In the genomic region with DNA sequence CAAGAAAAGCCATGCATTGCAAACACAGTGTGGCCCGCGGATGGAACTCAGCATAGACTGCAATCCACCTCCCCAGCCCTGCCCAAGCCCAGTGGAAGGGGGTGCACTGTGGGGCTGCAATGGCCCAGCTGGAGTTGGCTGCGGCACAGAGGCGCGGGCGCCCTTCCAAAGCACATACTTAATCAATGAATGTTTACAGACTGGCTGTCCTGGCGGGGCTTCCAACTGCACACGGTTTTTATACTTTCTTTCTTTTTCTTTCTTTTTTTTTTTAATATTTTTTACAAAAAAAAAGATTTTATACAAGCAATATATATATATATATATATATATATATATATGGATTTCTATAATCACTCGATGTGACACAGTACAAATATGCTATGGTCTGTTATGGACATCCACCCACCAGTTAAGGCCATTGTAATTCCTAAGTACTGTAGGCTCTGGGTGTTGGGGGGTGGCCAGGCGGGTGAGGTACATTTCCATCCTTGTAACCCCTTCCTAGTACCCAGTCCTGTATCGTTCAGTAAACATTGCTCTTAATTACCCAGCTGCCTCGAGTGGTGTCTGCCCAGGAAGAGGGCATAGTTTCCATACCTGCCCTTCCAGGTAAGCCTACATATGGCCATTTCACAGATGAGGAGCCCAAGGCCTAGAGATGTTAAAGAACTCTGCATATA, we compare ENCODE assay signal across 8 mouse cellular contexts. TPM values are rescaled to one million over a fixed set of nuclear protein-coding genes. Genes with fewer than 3 reads are reported as not detected.
A peak's percentile ranks its signal among the peaks of the same experiment; 100 is the strongest.
DNase-seq lines count a peak whose midpoint lies in the region; ATAC-seq lines count a peak whose summit lies in the region.
"Had no signal": no experiment of that assay in that cellular context is flagged by ENCODE, and none has a peak within 500 bp of the region (broad histone marks: within the 10 kb centered on the region; RNA-seq: fewer than 3 reads in every experiment).

No protein-coding gene starts in this region.

- H3K4me1 ChIP-seq in embryonic facial prominence, embryonic 14.5 days (ENCODE audit: control insufficient read depth, insufficient read depth, low read length): no peaks in the 10 kb centered on the region

- intact Hi-C loops in gastrocnemius, postnatal 36 days (cut with DNase I): loop anchor here (5.0 kb wide), 1 partner anchor 42 kb away; the partner anchor contains the start of gene Jdp2

- 78% methylated on average over 12 of the region's 12 CpGs for WGBS in embryonic facial prominence, embryonic 14.5 days

- H3K4me2 ChIP-seq in embryonic facial prominence, embryonic 14.5 days (ENCODE audit: low read depth, low read length): no peak overlapping the region
- H3K4me2 ChIP-seq: limb, embryonic 15.5 days had no signal

- H3K27me3 ChIP-seq in embryonic facial prominence, embryonic 14.5 days (replicated peaks; ENCODE audit: control insufficient read depth, insufficient read depth, low read length): no peaks in the 10 kb centered on the region
- H3K27me3 ChIP-seq: limb, embryonic 15.5 days had no signal

- peaks cover 18% of the 10 kb centered on the region for H3K36me3 ChIP-seq in embryonic facial prominence, embryonic 14.5 days (ENCODE audit: control insufficient read depth, insufficient read depth, low read length)

- H3K27ac ChIP-seq in embryonic facial prominence, embryonic 14.5 days (replicated peaks; ENCODE audit: low read depth, low read length): no peak overlapping the region
- H3K27ac ChIP-seq: limb, embryonic 15.5 days had no signal

- H3K9ac ChIP-seq in embryonic facial prominence, embryonic 14.5 days (ENCODE audit: low read depth, low read length): no peak overlapping the region
- H3K9ac ChIP-seq: limb, embryonic 15.5 days had no signal

- ATAC-seq in embryonic facial prominence, embryonic 14.5 days (ENCODE audit: low read depth): peak; percentile 51; the same call in 1 of the 2 replicates

- no peaks in the 10 kb centered on the region for H3K9me3 ChIP-seq in embryonic facial prominence, embryonic 14.5 days (ENCODE audit: control insufficient read depth, low read length)
- H3K9me3 ChIP-seq: limb, embryonic 15.5 days had no signal

- no peak overlapping the region for H3K4me3 ChIP-seq in embryonic facial prominence, embryonic 14.5 days (ENCODE audit: low read depth, low read length)
- H3K4me3 ChIP-seq: limb, embryonic 15.5 days had no signal

- peak; percentile 75 for DNase-seq in layer of hippocampus, adult 11-12 months (ENCODE audit: low spot score)
- DNase-seq in layer of hippocampus, adult 9-10 months (ENCODE audit: low spot score): no peak
- peak; percentile 59 for DNase-seq in embryonic facial prominence, embryonic 14.5 days (ENCODE audit: low spot score)
- DNase-seq in gastrocnemius, postnatal 36 days: peak; percentile 53 to 54
- peak; percentile 57 to 65 for DNase-seq in layer of hippocampus, postnatal 10 days (ENCODE audit: low spot score in 2 of 2)
- DNase-seq in right cerebral cortex, postnatal 14 days: peak; percentile 50
- no peak for DNase-seq in thymus, adult 18-20 months

RNA-seq across cellular contexts. Expression of gene Jdp2, which starts 40.6 kb away (rescaled TPM):
- 1.7 and 2.4 TPM in 2 replicates for polyA plus RNA-seq in embryonic facial prominence, embryonic 14.5 days (2014; fragmentation: Nextera tagmentation; extraction: Ambion mirVana)
- 1 to 10 TPM; 4.6 to 4.9 TPM for total RNA-seq in gastrocnemius, postnatal 36 days (2021)
- 10 to 100 TPM; 21.4 to 22.8 TPM for total RNA-seq in layer of hippocampus, postnatal 10 days (2021)

RNA-seq across cellular contexts. Expression of gene Batf, which starts 47.0 kb away (rescaled TPM):
- 7.3 and 8.3 TPM in 2 replicates for polyA plus RNA-seq in embryonic facial prominence, embryonic 14.5 days (2014; fragmentation: Nextera tagmentation; extraction: Ambion mirVana)
- not detected for total RNA-seq in gastrocnemius, postnatal 36 days (2021)
- total RNA-seq in layer of hippocampus, postnatal 10 days (2021): under 1 TPM in 1 of 2 experiments, not detected in 1; 0.96 TPM

Comparison
In these comparisons a context has a peak if more than half of its experiments do, and no peak if none do; other contexts are left out.
1. DNase-seq: peak in layer of hippocampus, adult 11-12 months (single experiment), embryonic facial prominence, embryonic 14.5 days (single experiment), gastrocnemius, postnatal 36 days (2 of 2), layer of hippocampus, postnatal 10 days (2 of 2) and right cerebral cortex, postnatal 14 days (single experiment); none in layer of hippocampus, adult 9-10 months (single experiment) and thymus, adult 18-20 months (0 of 2).